Mouse (Mus musculus): ENCODE results near the gene Masp1. TPM values are rescaled to one million over a fixed set of nuclear protein-coding genes. Genes with fewer than 3 reads are reported as not detected.

Masp1 gene
- total and polyA plus RNA-seq, 2 experiments from 2014 or later = 22.0 to 37.1 TPM

GRCm38 (mm10) chr16:23427701-23428100 lies 92.9 kb downstream of the Masp1 start:
- H3K27me3 ChIP-seq (ENCODE audit: insufficient read depth, low read length) = no peaks in the 10 kb centered on the region
- no peak for TF ChIP-seq CTCF (IDR thresholded peaks at IDR 0.05; ENCODE audit: low read depth)
- ATAC-seq (no peak), DNase-seq (no peak)
- H3K4me2 ChIP-seq (ENCODE audit: low read depth) = no peak overlapping the region
- no peak overlapping the region for H3K27ac ChIP-seq (ENCODE audit: low read depth, low read length)
- H3K36me3 ChIP-seq (ENCODE audit: insufficient read depth) = no peaks in the 10 kb centered on the region
- no peaks in the 10 kb centered on the region for H3K9me3 ChIP-seq (ENCODE audit: low read length)
- H3K4me1 ChIP-seq (ENCODE audit: insufficient read depth) = no peaks in the 10 kb centered on the region
- no peak overlapping the region for H3K9ac ChIP-seq
- 90% methylated on average over 1 of the region's 1 CpGs for WGBS
- H3K4me3 ChIP-seq (ENCODE audit: low read depth, low read length) = no peak overlapping the region

GRCm38 (mm10) chr16:23423825-23424224 lies 96.8 kb downstream of the Masp1 start:
- no peaks in the 10 kb centered on the region for H3K27me3 ChIP-seq (ENCODE audit: insufficient read depth, low read length)
- H3K9ac ChIP-seq = no peak overlapping the region
- no peaks in the 10 kb centered on the region for H3K9me3 ChIP-seq (ENCODE audit: low read length)
- 63% methylated on average over 5 of the region's 5 CpGs for WGBS
- no peak overlapping the region for H3K27ac ChIP-seq (ENCODE audit: low read depth, low read length)
- H3K4me1 ChIP-seq (ENCODE audit: insufficient read depth) = no peaks in the 10 kb centered on the region
- H3K36me3 ChIP-seq (ENCODE audit: insufficient read depth) = no peaks in the 10 kb centered on the region
- TF ChIP-seq CTCF (IDR thresholded peaks at IDR 0.05; ENCODE audit: low read depth) = no peak
- no peak for DNase-seq
- H3K4me2 ChIP-seq (ENCODE audit: low read depth) = no peak overlapping the region
- ATAC-seq = no peak
- H3K4me3 ChIP-seq (ENCODE audit: low read depth, low read length) = no peak overlapping the region

- no peak overlapping the region for H3K27ac ChIP-seq (ENCODE audit: low read depth, low read length)
- ATAC-seq = no peak
- H3K27me3 ChIP-seq (ENCODE audit: insufficient read depth, low read length) = no peaks in the 10 kb centered on the region
- TF ChIP-seq CTCF (IDR thresholded peaks at IDR 0.05; ENCODE audit: low read depth) = no peak
- DNase-seq = no peak
- no peaks in the 10 kb centered on the region for H3K9me3 ChIP-seq (ENCODE audit: low read length)
- H3K4me1 ChIP-seq (ENCODE audit: insufficient read depth) = no peaks in the 10 kb centered on the region
- H3K4me2 ChIP-seq (ENCODE audit: low read depth) = no peak overlapping the region
- H3K9ac ChIP-seq = no peak overlapping the region
- WGBS = 92% methylated on average over 8 of the region's 8 CpGs
- no peak overlapping the region for H3K4me3 ChIP-seq (ENCODE audit: low read depth, low read length)
- H3K36me3 ChIP-seq (ENCODE audit: insufficient read depth) = no peaks in the 10 kb centered on the region
These were observed 101.0 kb downstream of the Masp1 start for GRCm38 (mm10) chr16:23419565-23420085.

GRCm38 (mm10) chr16:23417456-23418240 lies 103.0 kb downstream of the Masp1 start:
- H3K27ac ChIP-seq (ENCODE audit: low read depth, low read length) = no peak overlapping the region
- no peaks in the 10 kb centered on the region for H3K4me1 ChIP-seq (ENCODE audit: insufficient read depth)
- peak; percentile 38; the same call in 1 of the 2 replicates for ATAC-seq
- no peak for DNase-seq
- 52% methylated on average over 13 of the region's 13 CpGs for WGBS
- TF ChIP-seq CTCF (IDR thresholded peaks at IDR 0.05; ENCODE audit: low read depth) = no peak
- H3K9ac ChIP-seq = no peak overlapping the region
- H3K4me3 ChIP-seq (ENCODE audit: low read depth, low read length) = no peak overlapping the region
- no peak overlapping the region for H3K4me2 ChIP-seq (ENCODE audit: low read depth)
- no peaks in the 10 kb centered on the region for H3K27me3 ChIP-seq (ENCODE audit: insufficient read depth, low read length)
- no peaks in the 10 kb centered on the region for H3K9me3 ChIP-seq (ENCODE audit: low read length)
- H3K36me3 ChIP-seq (ENCODE audit: insufficient read depth) = no peaks in the 10 kb centered on the region

GRCm38 (mm10) chr16:23416657-23417293 lies 103.8 kb downstream of the Masp1 start:
- no peaks in the 10 kb centered on the region for H3K4me1 ChIP-seq (ENCODE audit: insufficient read depth)
- H3K36me3 ChIP-seq (ENCODE audit: insufficient read depth) = no peaks in the 10 kb centered on the region
- no peaks in the 10 kb centered on the region for H3K27me3 ChIP-seq (ENCODE audit: insufficient read depth, low read length)
- no peak overlapping the region for H3K4me3 ChIP-seq (ENCODE audit: low read depth, low read length)
- DNase-seq (no peak), ATAC-seq (no peak)
- peak overlapping the region; percentile 30 for H3K4me2 ChIP-seq (ENCODE audit: low read depth)
- no peak overlapping the region for H3K27ac ChIP-seq (ENCODE audit: low read depth, low read length)
- WGBS = 55% methylated on average over 9 of the region's 9 CpGs
- H3K9me3 ChIP-seq (ENCODE audit: low read length) = no peaks in the 10 kb centered on the region
- no peak overlapping the region for H3K9ac ChIP-seq
- TF ChIP-seq CTCF (IDR thresholded peaks at IDR 0.05; ENCODE audit: low read depth) = no peak

GRCm38 (mm10) chr16:23416261-23416656 lies 104.4 kb downstream of the Masp1 start:
- WGBS = 49% methylated on average over 10 of the region's 10 CpGs
- Histone ChIP-seq H3K9ac (no peak overlapping the region), H3K36me3 (ENCODE audit: insufficient read depth) (no peaks in the 10 kb centered on the region), H3K4me2 (ENCODE audit: low read depth) (peak overlapping the region; percentile 30), H3K27me3 (ENCODE audit: insufficient read depth, low read length) (no peaks in the 10 kb centered on the region), H3K4me1 (ENCODE audit: insufficient read depth) (no peaks in the 10 kb centered on the region), H3K4me3 (ENCODE audit: low read depth, low read length) (no peak overlapping the region), H3K27ac (ENCODE audit: low read depth, low read length) (no peak overlapping the region), H3K9me3 (ENCODE audit: low read length) (no peaks in the 10 kb centered on the region)
- ATAC-seq (no peak), DNase-seq (no peak)
- no peak for TF ChIP-seq CTCF (IDR thresholded peaks at IDR 0.05; ENCODE audit: low read depth)

GRCm38 (mm10) chr16:23412930-23413329 lies 107.7 kb downstream of the Masp1 start:
- DNase-seq (no peak), ATAC-seq (no peak)
- WGBS = 82% methylated on average over 6 of the region's 6 CpGs
- Histone ChIP-seq H3K4me2 (ENCODE audit: low read depth) (no peak overlapping the region), H3K36me3 (ENCODE audit: insufficient read depth) (no peaks in the 10 kb centered on the region), H3K4me1 (ENCODE audit: insufficient read depth) (no peaks in the 10 kb centered on the region), H3K27me3 (ENCODE audit: insufficient read depth, low read length) (no peaks in the 10 kb centered on the region), H3K4me3 (ENCODE audit: low read depth, low read length) (no peak overlapping the region), H3K9ac (no peak overlapping the region), H3K27ac (ENCODE audit: low read depth, low read length) (no peak overlapping the region), H3K9me3 (ENCODE audit: low read length) (no peaks in the 10 kb centered on the region)
- no peak for TF ChIP-seq CTCF (IDR thresholded peaks at IDR 0.05; ENCODE audit: low read depth)
